Mouse (Mus musculus) embryonic facial prominence, embryonic 13.5 days (tissue): ENCODE data around the gene Lasp1. TPM values are rescaled to one million over a fixed set of nuclear protein-coding genes. Genes with fewer than 3 reads are reported as not detected.

Experiments used
- ATAC-seq: fragments of 200-750 bp; cut with Nextera tagmentation; 2 replicates; pipeline ENCODE4 v1.8.0; 2017; ENCODE audit warnings: low read depth; ENCODE audit not compliant: insufficient number of reproducible peaks, insufficient read depth, low FRiP score, low TSS enrichment
- H3K27ac ChIP-seq: fragments of 300-500 bp; sonication (generic); 2 replicates; pipeline ENCODE4 v1.5.1; 2015; ENCODE audit warnings: moderate library complexity, mild to moderate bottlenecking, inconsistent platforms
- H3K27me3 ChIP-seq: fragments of 300-500 bp; sonication (generic); 2 replicates; pipeline ENCODE4 v1.6.1; 2015; ENCODE audit warnings: mild to moderate bottlenecking, inconsistent platforms
- H3K36me3 ChIP-seq: fragments of 300-500 bp; sonication (generic); 2 replicates; pipeline ENCODE4 v1.6.1; 2015; ENCODE audit warnings: mild to moderate bottlenecking, inconsistent platforms
- H3K4me1 ChIP-seq: fragments of 300-500 bp; sonication (generic); 2 replicates; pipeline ENCODE4 v1.6.1; 2015; ENCODE audit warnings: inconsistent platforms
- H3K4me2 ChIP-seq: fragments of 300-500 bp; sonication (generic); 2 replicates; pipeline ENCODE4 v1.6.1; 2015; ENCODE audit warnings: moderate library complexity, mild to moderate bottlenecking, inconsistent platforms
- H3K4me3 ChIP-seq: fragments of 300-500 bp; sonication (generic); 2 replicates; pipeline ENCODE4 v1.5.1; 2015; ENCODE audit warnings: mild to moderate bottlenecking, inconsistent platforms
- H3K9ac ChIP-seq: fragments of 300-500 bp; sonication (generic); 2 replicates; pipeline ENCODE4 v1.6.1; 2015; ENCODE audit warnings: mild to moderate bottlenecking, inconsistent platforms
- H3K9me3 ChIP-seq: fragments of 300-500 bp; sonication (generic); 2 replicates; pipeline ENCODE4 v1.6.1; 2016; ENCODE audit warnings: inconsistent platforms
- WGBS: fragments of 180-500 bp; shearing (Covaris S2); methylation state at CpG from one replicate; pipeline ENCODE4 v1.1.7; 2015; ENCODE audit warnings: mixed read lengths; 5-methylcytosine and 5-hydroxymethylcytosine counted together
- polyA plus RNA-seq: library from polyadenylated mRNA; unstranded; fragments of >200 nt; fragmentation: Nextera tagmentation; extraction: Ambion mirVana; gene quantifications from 2 replicates; pipeline ENCODE4 v1.2.1, GENCODE M21; 2015

Gene Lasp1
- polyA plus RNA-seq, 1 experiment from 2014 or later: 131 TPM

GRCm38 (mm10) chr11:97805662-97806612 lies 7.1 kb downstream of the Lasp1 start:
- Histone ChIP-seq H3K27me3 (no peaks in the 10 kb centered on the region), H3K4me1 (peaks cover 87% of the 10 kb centered on the region), H3K9ac (peak overlapping the region; percentile 51; the same call in 1 of the 2 replicates), H3K9me3 (no peaks in the 10 kb centered on the region), H3K27ac (peak overlapping the region; percentile 93), H3K4me3 (peak overlapping the region; percentile 33), H3K36me3 (peaks cover 36% of the 10 kb centered on the region), H3K4me2 (peak overlapping the region; percentile 62)
- WGBS: 38% methylated on average over 15 of the region's 15 CpGs
- no peak for ATAC-seq

GRCm38 (mm10) chr11:97806613-97806964 lies 7.8 kb downstream of the Lasp1 start:
- peak overlapping the region; percentile 62 for H3K4me2 ChIP-seq
- no peak overlapping the region for H3K9ac ChIP-seq
- H3K4me1 ChIP-seq: peaks cover 87% of the 10 kb centered on the region
- H3K4me3 ChIP-seq: no peak overlapping the region
- H3K27ac ChIP-seq: 0 out of 2 replicates have a peak overlapping the region, but pooled peaks have one; percentile 93
- peaks cover 36% of the 10 kb centered on the region for H3K36me3 ChIP-seq
- no peaks in the 10 kb centered on the region for H3K27me3 ChIP-seq
- no peak for ATAC-seq
- WGBS: 68% methylated on average over 7 of the region's 7 CpGs
- no peaks in the 10 kb centered on the region for H3K9me3 ChIP-seq

- H3K4me3 ChIP-seq: no peak overlapping the region
- H3K36me3 ChIP-seq: peaks cover 41% of the 10 kb centered on the region
- H3K9me3 ChIP-seq: no peaks in the 10 kb centered on the region
- H3K27me3 ChIP-seq: no peaks in the 10 kb centered on the region
- H3K4me1 ChIP-seq: peaks cover 87% of the 10 kb centered on the region
- H3K27ac ChIP-seq: peak overlapping the region; percentile 73
- WGBS: 27% methylated on average over 6 of the region's 6 CpGs
- no peak overlapping the region for H3K9ac ChIP-seq
- ATAC-seq: no peak
- no peak overlapping the region for H3K4me2 ChIP-seq
Observed at GRCm38 (mm10) chr11:97807626-97808025, 8.8 kb downstream of the Lasp1 start.

GRCm38 (mm10) chr11:97808093-97808492 lies 9.3 kb downstream of the Lasp1 start:
- H3K9ac ChIP-seq: no peak overlapping the region
- H3K9me3 ChIP-seq: no peaks in the 10 kb centered on the region
- peaks cover 45% of the 10 kb centered on the region for H3K36me3 ChIP-seq
- peak overlapping the region; percentile 73 for H3K27ac ChIP-seq
- no peak for ATAC-seq
- peaks cover 92% of the 10 kb centered on the region for H3K4me1 ChIP-seq
- WGBS: 33% methylated on average over 2 of the region's 2 CpGs
- peak overlapping the region; percentile 7; the same call in 1 of the 2 replicates for H3K4me2 ChIP-seq
- H3K4me3 ChIP-seq: no peak overlapping the region
- H3K27me3 ChIP-seq: no peaks in the 10 kb centered on the region

GRCm38 (mm10) chr11:97808621-97809234 lies 9.9 kb downstream of the Lasp1 start:
- H3K9ac ChIP-seq: no peak overlapping the region
- H3K27ac ChIP-seq: peak overlapping the region; percentile 73
- H3K27me3 ChIP-seq: no peaks in the 10 kb centered on the region
- H3K4me3 ChIP-seq: no peak overlapping the region
- ATAC-seq: no peak
- H3K9me3 ChIP-seq: no peaks in the 10 kb centered on the region
- peaks cover 96% of the 10 kb centered on the region for H3K4me1 ChIP-seq
- peaks cover 52% of the 10 kb centered on the region for H3K36me3 ChIP-seq
- WGBS: 32% methylated on average over 5 of the region's 5 CpGs
- 0 out of 2 replicates have a peak overlapping the region, but pooled peaks have one; percentile 7 for H3K4me2 ChIP-seq

GRCm38 (mm10) chr11:97809235-97810121 lies 10.7 kb downstream of the Lasp1 start:
- Histone ChIP-seq H3K4me2 (no peak overlapping the region), H3K27me3 (no peaks in the 10 kb centered on the region), H3K4me1 (peaks cover 91% of the 10 kb centered on the region), H3K36me3 (peaks cover 57% of the 10 kb centered on the region), H3K9me3 (no peaks in the 10 kb centered on the region), H3K4me3 (no peak overlapping the region), H3K9ac (no peak overlapping the region), H3K27ac (peak overlapping the region; percentile 73)
- no peak for ATAC-seq
- WGBS: 56% methylated on average over 7 of the region's 7 CpGs

GRCm38 (mm10) chr11:97810356-97810755 lies 11.6 kb downstream of the Lasp1 start:
- Histone ChIP-seq H3K4me1 (peaks cover 90% of the 10 kb centered on the region), H3K27me3 (no peaks in the 10 kb centered on the region), H3K27ac (no peak overlapping the region; the same call in 1 of the 2 replicates), H3K4me3 (no peak overlapping the region), H3K4me2 (no peak overlapping the region), H3K9me3 (no peaks in the 10 kb centered on the region), H3K9ac (no peak overlapping the region), H3K36me3 (peaks cover 65% of the 10 kb centered on the region)
- WGBS: 59% methylated on average over 7 of the region's 7 CpGs
- ATAC-seq: no peak

GRCm38 (mm10) chr11:97810970-97811369 lies 12.2 kb downstream of the Lasp1 start:
- no peak overlapping the region for H3K27ac ChIP-seq
- peaks cover 90% of the 10 kb centered on the region for H3K4me1 ChIP-seq
- no peak overlapping the region for H3K4me3 ChIP-seq
- H3K4me2 ChIP-seq: no peak overlapping the region
- ATAC-seq: no peak
- 21% methylated on average over 3 of the region's 3 CpGs for WGBS
- H3K9ac ChIP-seq: no peak overlapping the region
- H3K9me3 ChIP-seq: no peaks in the 10 kb centered on the region
- peaks cover 71% of the 10 kb centered on the region for H3K36me3 ChIP-seq
- no peaks in the 10 kb centered on the region for H3K27me3 ChIP-seq

- H3K4me3 ChIP-seq: no peak overlapping the region
- H3K27ac ChIP-seq: 0 out of 2 replicates have a peak overlapping the region, but pooled peaks have one; percentile 22
- H3K27me3 ChIP-seq: no peaks in the 10 kb centered on the region
- peaks cover 90% of the 10 kb centered on the region for H3K4me1 ChIP-seq
- peak overlapping the region; percentile 24 for H3K4me2 ChIP-seq
- 28% methylated on average over 13 of the region's 13 CpGs for WGBS
- H3K9me3 ChIP-seq: no peaks in the 10 kb centered on the region
- H3K9ac ChIP-seq: 0 out of 2 replicates have a peak overlapping the region, but pooled peaks have one; percentile 36
- peaks cover 71% of the 10 kb centered on the region for H3K36me3 ChIP-seq
- no peak for ATAC-seq
Observed at GRCm38 (mm10) chr11:97811569-97812362, 13.0 kb downstream of the Lasp1 start.

GRCm38 (mm10) chr11:97812491-97812921 lies 13.7 kb downstream of the Lasp1 start:
- Histone ChIP-seq H3K27me3 (no peaks in the 10 kb centered on the region), H3K4me2 (peak overlapping the region; percentile 24), H3K9me3 (no peaks in the 10 kb centered on the region), H3K9ac (peak overlapping the region; percentile 27; the same call in 1 of the 2 replicates), H3K27ac (peak overlapping the region; percentile 22; the same call in 1 of the 2 replicates), H3K36me3 (peaks cover 69% of the 10 kb centered on the region), H3K4me3 (no peak overlapping the region), H3K4me1 (peaks cover 92% of the 10 kb centered on the region)
- WGBS: 30% methylated on average over 3 of the region's 3 CpGs
- no peak for ATAC-seq
